ENCODE assay signal across 28 mouse cellular contexts in the genomic region with DNA sequence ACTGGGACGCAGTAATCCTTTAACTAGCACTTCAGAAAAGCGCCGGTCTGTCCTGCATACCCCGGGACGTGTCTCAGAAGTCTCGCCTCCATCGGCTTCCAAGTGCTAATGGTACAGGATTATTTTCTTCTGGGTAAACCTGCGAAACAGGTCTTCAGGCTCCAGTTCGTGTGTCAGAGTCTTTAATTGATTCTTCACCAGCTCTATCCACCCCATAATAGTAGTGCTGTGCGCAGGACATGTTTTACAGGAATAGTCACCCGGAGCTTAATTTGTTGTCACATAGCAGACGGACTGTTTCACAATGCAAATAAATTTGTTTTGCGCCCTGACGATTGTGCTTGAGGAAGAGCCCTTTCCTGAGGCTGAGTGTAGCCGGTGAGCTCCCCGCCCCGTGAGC. TPM values are rescaled to one million over a fixed set of nuclear protein-coding genes. Genes with fewer than 3 reads are reported as not detected.
DNase-seq lines count a peak whose midpoint lies in the region; ATAC-seq and TF ChIP-seq lines count a peak whose summit lies in the region.
"Had no signal": no experiment of that assay in that cellular context is flagged by ENCODE, and none has a peak within 500 bp of the region (broad histone marks: within the 10 kb centered on the region; RNA-seq: fewer than 3 reads in every experiment).

No protein-coding gene starts in this region.

- no peaks in the 10 kb centered on the region for H3K27me3 ChIP-seq in limb, embryonic 13.5 days
- H3K27me3 ChIP-seq in limb, embryonic 10.5 days (ENCODE audit: low read depth, poor library complexity, severe bottlenecking): no peaks in the 10 kb centered on the region
- H3K27me3 ChIP-seq in intestine, postnatal 0 days (replicated peaks; ENCODE audit: control insufficient read depth, insufficient read depth, low read length): no peaks in the 10 kb centered on the region
- H3K27me3 ChIP-seq in stomach, postnatal 0 days (ENCODE audit: control insufficient read depth, insufficient read depth, low read length): no peaks in the 10 kb centered on the region
- H3K27me3 ChIP-seq in forebrain, embryonic 13.5 days: no peaks in the 10 kb centered on the region
- H3K27me3 ChIP-seq: forebrain, embryonic 12.5 days; hindbrain, embryonic 13.5 days; liver, embryonic 15.5 days; midbrain, embryonic 13.5 days had no signal

- H3K4me1 ChIP-seq in limb, embryonic 13.5 days: 0 out of 2 replicates have a peak, but pooled peaks cover 3% of the 10 kb centered on the region
- H3K4me1 ChIP-seq in limb, embryonic 10.5 days: no peaks in the 10 kb centered on the region
- H3K4me1 ChIP-seq in intestine, postnatal 0 days (replicated peaks; ENCODE audit: control insufficient read depth, insufficient read depth, low read length): no peaks in the 10 kb centered on the region
- no peaks in the 10 kb centered on the region for H3K4me1 ChIP-seq in stomach, postnatal 0 days (replicated peaks; ENCODE audit: control insufficient read depth, insufficient read depth)
- H3K4me1 ChIP-seq in forebrain, embryonic 13.5 days: no peaks in the 10 kb centered on the region
- H3K4me1 ChIP-seq: forebrain, embryonic 12.5 days; hindbrain, embryonic 13.5 days; liver, embryonic 15.5 days; megakaryocyte, embryonic 14.5 days; midbrain, embryonic 13.5 days had no signal

- no peak overlapping the region for H3K4me3 ChIP-seq in limb, embryonic 13.5 days
- H3K4me3 ChIP-seq in limb, embryonic 10.5 days: no peak overlapping the region
- no peak overlapping the region for H3K4me3 ChIP-seq in intestine, postnatal 0 days (ENCODE audit: low read depth, low read length)
- peak overlapping the region; percentile 15; the same call in 1 of the 2 replicates for H3K4me3 ChIP-seq in stomach, postnatal 0 days (ENCODE audit: low read depth, low read length)
- H3K4me3 ChIP-seq in forebrain, embryonic 13.5 days: no peak overlapping the region
- H3K4me3 ChIP-seq: forebrain, embryonic 12.5 days; heart, adult 2 months; hindbrain, embryonic 13.5 days; layer of hippocampus, adult 2 months; liver, embryonic 15.5 days; megakaryocyte, embryonic 14.5 days; midbrain, embryonic 13.5 days had no signal

- peak overlapping the region; percentile 33; the same call in 1 of the 2 replicates for H3K27ac ChIP-seq in limb, embryonic 13.5 days
- no peak overlapping the region for H3K27ac ChIP-seq in limb, embryonic 10.5 days
- no peak overlapping the region for H3K27ac ChIP-seq in intestine, postnatal 0 days (ENCODE audit: low read depth, low read length)
- peak overlapping the region; percentile 85 for H3K27ac ChIP-seq in stomach, postnatal 0 days (replicated peaks)
- no peak overlapping the region for H3K27ac ChIP-seq in forebrain, embryonic 13.5 days
- H3K27ac ChIP-seq: forebrain, embryonic 12.5 days; heart, adult 2 months; hindbrain, embryonic 13.5 days; layer of hippocampus, adult 2 months; liver, embryonic 15.5 days; midbrain, embryonic 13.5 days had no signal

- no peak for TF ChIP-seq CTCF in intestine, postnatal 0 days (IDR thresholded peaks at IDR 0.05; ENCODE audit: low read depth)
- TF ChIP-seq CTCF in stomach, postnatal 0 days (IDR thresholded peaks at IDR 0.05; ENCODE audit: low read depth): no peak

- H3K9ac ChIP-seq in limb, embryonic 13.5 days: no peak overlapping the region
- no peak overlapping the region for H3K9ac ChIP-seq in intestine, postnatal 0 days (ENCODE audit: low read depth, low read length)
- 0 out of 2 replicates have a peak overlapping the region, but pooled peaks have one; percentile 38 for H3K9ac ChIP-seq in stomach, postnatal 0 days (ENCODE audit: low read length)
- no peak overlapping the region for H3K9ac ChIP-seq in forebrain, embryonic 13.5 days
- H3K9ac ChIP-seq: forebrain, embryonic 12.5 days; hindbrain, embryonic 13.5 days; liver, embryonic 15.5 days; midbrain, embryonic 13.5 days had no signal

- no peaks in the 10 kb centered on the region for H3K36me3 ChIP-seq in limb, embryonic 13.5 days
- H3K36me3 ChIP-seq in limb, embryonic 10.5 days: no peaks in the 10 kb centered on the region
- no peaks in the 10 kb centered on the region for H3K36me3 ChIP-seq in intestine, postnatal 0 days (ENCODE audit: control insufficient read depth, insufficient read depth)
- no peaks in the 10 kb centered on the region for H3K36me3 ChIP-seq in stomach, postnatal 0 days (ENCODE audit: control insufficient read depth, insufficient read depth, low read length)
- H3K36me3 ChIP-seq in forebrain, embryonic 13.5 days (ENCODE audit: poor library complexity, severe bottlenecking): no peaks in the 10 kb centered on the region
- H3K36me3 ChIP-seq: forebrain, embryonic 12.5 days; hindbrain, embryonic 13.5 days; liver, embryonic 15.5 days; midbrain, embryonic 13.5 days had no signal

- no peaks in the 10 kb centered on the region for H3K9me3 ChIP-seq in limb, embryonic 13.5 days
- no peaks in the 10 kb centered on the region for H3K9me3 ChIP-seq in limb, embryonic 10.5 days (replicated peaks)
- H3K9me3 ChIP-seq in intestine, postnatal 0 days (ENCODE audit: control insufficient read depth): no peaks in the 10 kb centered on the region
- H3K9me3 ChIP-seq in stomach, postnatal 0 days (ENCODE audit: control insufficient read depth, low read length): no peaks in the 10 kb centered on the region
- H3K9me3 ChIP-seq in forebrain, embryonic 13.5 days (replicated peaks): 0 out of 2 replicates have a peak, but pooled peaks cover 1% of the 10 kb centered on the region
- H3K9me3 ChIP-seq: forebrain, embryonic 12.5 days; hindbrain, embryonic 13.5 days; liver, embryonic 15.5 days; midbrain, embryonic 13.5 days had no signal

- ATAC-seq in limb, embryonic 13.5 days (ENCODE audit: low FRiP score, low read depth): no peak
- no peak for ATAC-seq in intestine, postnatal 0 days
- ATAC-seq in stomach, postnatal 0 days (ENCODE audit: low FRiP score, low TSS enrichment): peak; percentile 61; the same call in 1 of the 2 replicates
- no peak for ATAC-seq in forebrain, embryonic 13.5 days
- ATAC-seq: activated CD4-positive, CD25-positive, alpha-beta regulatory T cell, adult 4 months; midbrain, embryonic 13.5 days had no signal

- DNase-seq in limb, embryonic 10.5 days (ENCODE audit: low spot score): no peak
- peak; percentile 19 for DNase-seq in urinary bladder, postnatal 25 days (ENCODE audit: low spot score)
- DNase-seq in urinary bladder, postnatal 4 days (ENCODE audit: low spot score in 2 of 2): no peak
- DNase-seq in stomach, postnatal 0 days (ENCODE audit: low spot score): no peak
- no peak for DNase-seq in heart, adult 9 months (ENCODE audit: low spot score in 2 of 2)
- DNase-seq: adrenal gland, adult 8-10 months; cerebellum, adult 18-20 months; cerebellum, postnatal 14 days; heart, adult 2 months; heart, postnatal 36 days; kidney, postnatal 25 days; layer of hippocampus, postnatal 36 days; liver; lung, postnatal 10 days; right cerebral cortex, postnatal 14 days; spleen, adult 18-20 months; thymus, adult 18-20 months; thymus, postnatal 36 days had no signal

- 74% methylated on average over 17 of the region's 17 CpGs for WGBS in limb, embryonic 13.5 days
- 81% methylated on average over 17 of the region's 17 CpGs for WGBS in limb, embryonic 10.5 days
- WGBS in intestine, postnatal 0 days: 40% methylated on average over 17 of the region's 17 CpGs
- 58% methylated on average over 17 of the region's 17 CpGs for WGBS in stomach, postnatal 0 days
- WGBS in forebrain, embryonic 13.5 days: 90% methylated on average over 17 of the region's 17 CpGs

- no peak overlapping the region for H3K4me2 ChIP-seq in limb, embryonic 13.5 days (replicated peaks)
- peak overlapping the region; percentile 17; the same call in 1 of the 2 replicates for H3K4me2 ChIP-seq in intestine, postnatal 0 days (replicated peaks; ENCODE audit: low read depth)
- H3K4me2 ChIP-seq in stomach, postnatal 0 days (replicated peaks; ENCODE audit: low read depth): peak overlapping the region; percentile 29
- H3K4me2 ChIP-seq in forebrain, embryonic 13.5 days: no peak overlapping the region
- H3K4me2 ChIP-seq: forebrain, embryonic 12.5 days; hindbrain, embryonic 13.5 days; liver, embryonic 15.5 days; midbrain, embryonic 13.5 days had no signal

- TF ChIP-seq EP300 in stomach, postnatal 0 days (optimal IDR thresholded peaks at IDR 0.05): no peak

RNA-seq across cellular contexts. Expression of a gene that starts 37.3 kb away (rescaled TPM):
- 3.4 and 3.5 TPM in 2 replicates for polyA plus RNA-seq in limb, embryonic 13.5 days (2015; fragmentation: Nextera tagmentation; extraction: Ambion mirVana)
- polyA plus RNA-seq in limb, embryonic 10.5 days (2016; fragmentation: Nextera tagmentation; extraction: Ambion mirVana): 1.0 and 1.4 TPM in 2 replicates
- polyA plus RNA-seq in intestine, postnatal 0 days (2015; fragmentation: Nextera tagmentation; extraction: Ambion mirVana): 8.6 and 10.7 TPM in 2 replicates
- 4.3 and 5.2 TPM in 2 replicates for polyA plus RNA-seq in stomach, postnatal 0 days (2015; fragmentation: Nextera tagmentation; extraction: Ambion mirVana)
- polyA plus RNA-seq in forebrain, embryonic 13.5 days (2015; fragmentation: Nextera tagmentation; extraction: Ambion mirVana): 0.63 and 1.1 TPM in 2 replicates

Comparison
In these comparisons a context has a peak if more than half of its experiments do, and no peak if none do; other contexts are left out.
1. H3K27ac ChIP-seq: peak in limb, embryonic 13.5 days (single experiment) and stomach, postnatal 0 days (single experiment); none in limb, embryonic 10.5 days (single experiment), intestine, postnatal 0 days (single experiment) and forebrain, embryonic 13.5 days (single experiment).
2. H3K4me2 ChIP-seq: peak in intestine, postnatal 0 days (single experiment) and stomach, postnatal 0 days (single experiment); none in limb, embryonic 13.5 days (single experiment) and forebrain, embryonic 13.5 days (single experiment).